Mouse (Mus musculus) ES-Bruce4 (cell line): ENCODE data around the gene Fam13a.

ENCODE experiments used
- CTCF ChIP-seq: IDR thresholded peaks from one replicate; pipeline ENCODE4 v1.8.1; 2011; ENCODE audit warnings: low read depth, low read length
- POLR2A ChIP-seq: IDR thresholded peaks from one replicate; pipeline ENCODE4 v1.8.1; 2011; ENCODE audit warnings: low read length; ENCODE audit not compliant: insufficient read depth

GRCm38 (mm10) chr6:58907791-58908190, 116.6 kb downstream of the Fam13a start:
- TF ChIP-seq POLR2A (no peak), CTCF (no peak)
